Mouse (Mus musculus): Measurements from ENCODE around the gene Olfr766-ps1. TPM values are rescaled to one million over a fixed set of nuclear protein-coding genes. Genes with fewer than 3 reads are reported as not detected.
A peak's percentile ranks its signal among the peaks of the same experiment; 100 is the strongest.

Olfr766-ps1 gene
- polyA plus RNA-seq, 1 experiment from 2014 or later = not detected

DNA sequence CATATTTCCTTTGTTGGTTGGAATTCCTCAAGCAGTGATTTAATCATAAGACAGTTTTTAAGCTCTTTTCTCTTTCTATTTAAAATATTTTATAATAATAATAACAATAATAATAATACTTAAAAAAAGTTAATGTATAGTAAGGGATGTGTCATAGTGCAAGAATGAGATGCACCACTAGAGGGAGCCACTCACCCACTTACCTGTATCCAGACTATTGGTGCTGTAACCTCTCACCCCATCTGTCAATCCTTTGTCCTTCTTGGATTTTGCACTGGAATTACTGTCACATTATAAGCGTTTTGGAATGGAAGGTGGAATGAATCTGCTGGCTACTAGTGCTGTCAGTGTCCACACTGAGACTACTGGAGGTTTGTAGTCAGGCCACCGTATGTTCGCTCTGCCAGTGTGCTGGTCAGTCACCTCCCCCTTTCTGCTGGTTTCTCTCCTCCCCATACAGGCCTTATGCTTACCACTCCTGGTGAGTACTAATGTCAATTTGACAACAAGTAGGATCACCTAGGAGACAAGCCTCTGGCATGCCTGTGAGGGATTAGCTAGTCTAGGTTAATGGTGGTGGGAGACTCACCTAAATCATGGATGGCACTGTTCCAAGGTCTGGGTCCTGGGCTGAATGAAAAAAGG is 42.6 kb downstream of the Olfr766-ps1 start:
- no peaks in the 10 kb centered on the region for H3K36me3 ChIP-seq (ENCODE audit: control insufficient read depth, insufficient read depth, low read length)
- H3K27ac ChIP-seq (replicated peaks; ENCODE audit: low read depth, low read length) = no peak overlapping the region
- 64% methylated on average over 3 of the region's 3 CpGs for WGBS
- H3K9ac ChIP-seq (ENCODE audit: low read length) = no peak overlapping the region
- ATAC-seq (ENCODE audit: insufficient number of reproducible peaks, low FRiP score, low TSS enrichment, low read depth) (peak; percentile 52; the same call in 1 of the 2 replicates), DNase-seq (ENCODE audit: low spot score) (peak; percentile 76)
- no peak overlapping the region for H3K4me2 ChIP-seq (ENCODE audit: low read depth, severe bottlenecking)
- no peaks in the 10 kb centered on the region for H3K9me3 ChIP-seq (ENCODE audit: control insufficient read depth, low read length)
- no peaks in the 10 kb centered on the region for H3K27me3 ChIP-seq (ENCODE audit: control insufficient read depth, insufficient read depth, low read length)
- H3K4me1 ChIP-seq (ENCODE audit: control insufficient read depth, insufficient read depth, low read length) = no peaks in the 10 kb centered on the region
- H3K4me3 ChIP-seq (ENCODE audit: low read depth, low read length) = no peak overlapping the region

GRCm38 (mm10) chr10:129023319-129023718 is 45.5 kb downstream of the Olfr766-ps1 start:
- no peak for ATAC-seq (ENCODE audit: insufficient number of reproducible peaks, low FRiP score, low TSS enrichment, low read depth)
- no peaks in the 10 kb centered on the region for H3K36me3 ChIP-seq (ENCODE audit: control insufficient read depth, insufficient read depth, low read length)
- H3K4me2 ChIP-seq (ENCODE audit: low read depth, severe bottlenecking) = no peak overlapping the region

DNA sequence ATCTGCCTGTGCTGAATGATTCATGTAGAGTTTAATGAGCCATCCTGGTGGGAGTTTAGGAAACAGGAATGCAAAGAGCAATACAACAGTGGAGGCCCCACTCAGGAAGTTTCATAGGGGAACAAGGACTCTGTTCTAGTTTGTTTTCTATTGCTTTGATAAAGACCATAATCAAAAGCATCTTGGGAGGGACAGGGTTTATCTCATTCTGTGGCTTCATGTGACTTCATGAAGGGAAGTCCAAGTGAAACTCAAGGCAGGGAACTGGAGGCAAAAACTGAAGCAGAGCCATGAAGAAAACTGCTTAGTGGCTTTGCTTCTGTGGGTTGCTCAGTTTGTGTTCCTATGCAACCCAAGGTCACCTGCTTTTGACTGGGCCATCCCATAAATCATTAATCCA is 54.3 kb downstream of the Olfr766-ps1 start:
- Histone ChIP-seq H3K27me3 (ENCODE audit: control insufficient read depth, insufficient read depth, low read length) (no peaks in the 10 kb centered on the region), H3K4me1 (ENCODE audit: control insufficient read depth, insufficient read depth, low read length) (no peaks in the 10 kb centered on the region), H3K4me2 (ENCODE audit: low read depth, severe bottlenecking) (no peak overlapping the region), H3K36me3 (ENCODE audit: control insufficient read depth, insufficient read depth, low read length) (no peaks in the 10 kb centered on the region), H3K4me3 (ENCODE audit: low read depth, low read length) (no peak overlapping the region), H3K27ac (replicated peaks; ENCODE audit: low read depth, low read length) (no peak overlapping the region), H3K9me3 (ENCODE audit: control insufficient read depth, low read length) (no peaks in the 10 kb centered on the region), H3K9ac (ENCODE audit: low read length) (no peak overlapping the region)
- ATAC-seq (ENCODE audit: insufficient number of reproducible peaks, low FRiP score, low TSS enrichment, low read depth) (no peak), DNase-seq (ENCODE audit: low spot score) (no peak)

More at GRCm38 (mm10) chr10:129023319-129023718, 45.5 kb downstream of the Olfr766-ps1 start:
- peak; percentile 16 for DNase-seq (ENCODE audit: low spot score)
- Histone ChIP-seq H3K9me3 (ENCODE audit: control insufficient read depth, low read length) (no peaks in the 10 kb centered on the region), H3K27me3 (ENCODE audit: control insufficient read depth, insufficient read depth, low read length) (no peaks in the 10 kb centered on the region), H3K27ac (replicated peaks; ENCODE audit: low read depth, low read length) (no peak overlapping the region), H3K4me1 (ENCODE audit: control insufficient read depth, insufficient read depth, low read length) (no peaks in the 10 kb centered on the region), H3K4me3 (ENCODE audit: low read depth, low read length) (no peak overlapping the region), H3K9ac (ENCODE audit: low read length) (no peak overlapping the region)

Other genes with a start within 250 kb of the Olfr766-ps1 start
- 51.8 and 54.5 TPM in 2 replicates for gene Ormdl2, start 247.3 kb downstream of the Olfr766-ps1 start, polyA plus RNA-seq (2014; fragmentation: Nextera tagmentation; extraction: Ambion mirVana)
- 17.5 and 18.1 TPM in 2 replicates for gene Gdf11, start 177.3 kb downstream of the Olfr766-ps1 start, polyA plus RNA-seq (2014; fragmentation: Nextera tagmentation; extraction: Ambion mirVana)
- gene Cd63, start 168.0 kb downstream of the Olfr766-ps1 start, polyA plus RNA-seq (2014; fragmentation: Nextera tagmentation; extraction: Ambion mirVana) = 425 and 427 TPM in 2 replicates
- gene Rdh5, start 146.1 kb downstream of the Olfr766-ps1 start, polyA plus RNA-seq (2014; fragmentation: Nextera tagmentation; extraction: Ambion mirVana) = 7.7 and 7.8 TPM in 2 replicates
- 203 and 211 TPM in 2 replicates for gene Bloc1s1, start 144.9 kb downstream of the Olfr766-ps1 start, polyA plus RNA-seq (2014; fragmentation: Nextera tagmentation; extraction: Ambion mirVana)
- 0.10 and 0.12 TPM in 2 replicates for gene Itga7, start 135.2 kb downstream of the Olfr766-ps1 start, polyA plus RNA-seq (2014; fragmentation: Nextera tagmentation; extraction: Ambion mirVana)
- not detected in 2 replicates for gene Mettl7b, start 108.0 kb downstream of the Olfr766-ps1 start, polyA plus RNA-seq (2014; fragmentation: Nextera tagmentation; extraction: Ambion mirVana)
- not detected in 2 replicates for gene Olfr9, start 79.5 kb downstream of the Olfr766-ps1 start, polyA plus RNA-seq (2014; fragmentation: Nextera tagmentation; extraction: Ambion mirVana)
- gene Olfr763, start 58.2 kb downstream of the Olfr766-ps1 start, polyA plus RNA-seq (2014; fragmentation: Nextera tagmentation; extraction: Ambion mirVana) = not detected in 2 replicates
- not detected in 2 replicates for gene Olfr764-ps1, start 29.1 kb downstream of the Olfr766-ps1 start, polyA plus RNA-seq (2014; fragmentation: Nextera tagmentation; extraction: Ambion mirVana)
- not detected in 2 replicates for gene Olfr765, start 19.0 kb downstream of the Olfr766-ps1 start, polyA plus RNA-seq (2014; fragmentation: Nextera tagmentation; extraction: Ambion mirVana)
- not detected in 2 replicates for gene Olfr767, start 13.9 kb upstream of the Olfr766-ps1 start, polyA plus RNA-seq (2014; fragmentation: Nextera tagmentation; extraction: Ambion mirVana)
- not detected in 2 replicates for gene Olfr768, start 30.4 kb upstream of the Olfr766-ps1 start, polyA plus RNA-seq (2014; fragmentation: Nextera tagmentation; extraction: Ambion mirVana)
- gene Olfr769, start 48.9 kb upstream of the Olfr766-ps1 start, polyA plus RNA-seq (2014; fragmentation: Nextera tagmentation; extraction: Ambion mirVana) = not detected in 2 replicates
- not detected in 2 replicates for gene Olfr770, start 70.0 kb upstream of the Olfr766-ps1 start, polyA plus RNA-seq (2014; fragmentation: Nextera tagmentation; extraction: Ambion mirVana)
- not detected in 2 replicates for gene Olfr771, start 95.8 kb upstream of the Olfr766-ps1 start, polyA plus RNA-seq (2014; fragmentation: Nextera tagmentation; extraction: Ambion mirVana)
- gene Olfr772, start 108.9 kb upstream of the Olfr766-ps1 start, polyA plus RNA-seq (2014; fragmentation: Nextera tagmentation; extraction: Ambion mirVana) = not detected in 2 replicates
- not detected in 2 replicates for gene Olfr773, start 118.4 kb upstream of the Olfr766-ps1 start, polyA plus RNA-seq (2014; fragmentation: Nextera tagmentation; extraction: Ambion mirVana)
- gene Olfr774, start 167.2 kb upstream of the Olfr766-ps1 start, polyA plus RNA-seq (2014; fragmentation: Nextera tagmentation; extraction: Ambion mirVana) = not detected in 2 replicates
- gene Olfr775, start 179.4 kb upstream of the Olfr766-ps1 start, polyA plus RNA-seq (2014; fragmentation: Nextera tagmentation; extraction: Ambion mirVana) = not detected in 2 replicates
- not detected in 2 replicates for gene Olfr776, start 190.2 kb upstream of the Olfr766-ps1 start, polyA plus RNA-seq (2014; fragmentation: Nextera tagmentation; extraction: Ambion mirVana)
- not detected in 2 replicates for gene Olfr777, start 202.5 kb upstream of the Olfr766-ps1 start, polyA plus RNA-seq (2014; fragmentation: Nextera tagmentation; extraction: Ambion mirVana)
- not detected in 2 replicates for gene Olfr780, start 249.1 kb upstream of the Olfr766-ps1 start, polyA plus RNA-seq (2014; fragmentation: Nextera tagmentation; extraction: Ambion mirVana)